Mouse (Mus musculus) erythroblast, embryonic 14.5 days (primary cell): ENCODE data around the gene Clic4.

Source experiments
- GATA1 ChIP-seq: IDR thresholded peaks from 2 replicates; pipeline ENCODE4 v1.6.1; 2012; ENCODE audit warnings: low read length, inconsistent platforms, mixed read lengths
- TAL1 ChIP-seq: IDR thresholded peaks from 3 replicates; pipeline ENCODE4 v1.6.1; 2012; ENCODE audit warnings: low read length, inconsistent platforms, mixed read lengths

DNA sequence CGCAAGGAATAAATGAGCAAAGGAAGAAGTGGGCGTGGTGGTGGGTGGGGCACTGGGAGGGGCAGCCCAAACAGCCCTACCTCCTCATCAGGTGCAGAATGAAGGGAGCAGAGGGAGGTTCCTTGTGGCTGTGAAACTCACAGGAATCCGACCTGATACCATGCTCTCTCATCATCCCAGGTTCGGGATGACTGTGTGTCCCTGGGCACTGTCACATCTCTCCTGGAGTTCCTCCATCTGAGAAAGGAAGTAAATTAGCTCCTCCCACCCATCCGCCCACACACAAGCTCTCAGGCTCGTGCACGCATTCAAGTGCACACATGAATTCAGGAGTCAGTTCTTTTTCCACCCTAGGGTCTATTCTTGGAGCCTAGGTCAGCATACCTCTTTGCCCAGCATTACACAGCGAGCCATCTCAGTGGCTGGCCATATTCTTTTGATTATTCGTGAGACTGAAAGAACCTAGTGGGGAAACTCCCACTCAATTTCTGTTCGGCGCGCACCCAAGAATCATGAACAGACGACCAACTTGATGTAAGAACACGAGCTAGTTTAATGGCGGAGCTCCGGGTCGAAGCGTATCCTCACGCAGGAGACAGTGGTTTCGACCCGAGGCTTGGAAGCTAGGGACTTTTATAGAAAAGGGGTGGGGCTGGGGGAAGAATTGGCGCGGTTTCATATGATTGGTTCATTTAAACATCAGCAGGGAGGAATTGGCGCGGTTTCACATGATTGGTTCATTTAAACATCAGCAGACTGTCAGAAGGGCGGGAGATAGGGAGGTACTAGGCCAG lies 27.8 kb upstream of the Clic4 start:
- TF ChIP-seq TAL1 (no peak), GATA1 (no peak)
